Mouse (Mus musculus): Measurements from ENCODE around the gene Reln.

The Reln gene

DNA sequence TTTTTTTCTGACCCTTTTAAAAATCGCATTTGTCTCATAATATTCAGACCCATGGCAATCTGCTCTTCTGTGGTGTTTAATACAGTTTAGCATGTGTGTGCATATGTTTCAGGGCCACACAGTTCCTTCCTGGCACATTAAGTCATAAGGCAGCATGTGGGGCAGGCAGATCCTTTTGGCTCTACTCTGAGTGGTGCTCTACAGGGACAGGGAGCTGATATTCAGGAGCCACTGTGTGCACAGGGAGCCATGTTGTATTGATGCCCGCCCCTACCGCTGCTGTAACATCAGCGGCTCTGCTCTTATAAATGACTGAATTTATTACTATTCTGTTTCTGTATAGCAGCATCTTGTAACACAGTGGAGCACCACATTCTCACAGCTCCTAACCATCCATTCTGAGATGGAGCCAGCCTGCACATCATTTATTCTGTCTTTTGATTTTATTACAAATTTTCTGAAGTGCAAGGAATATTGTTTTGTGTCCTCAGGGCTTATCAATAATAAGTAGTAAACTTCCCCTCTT lies 410.3 kb downstream of the Reln start:
- DNase-seq (ENCODE audit: low spot score in 2 of 2) = no peak

DNA sequence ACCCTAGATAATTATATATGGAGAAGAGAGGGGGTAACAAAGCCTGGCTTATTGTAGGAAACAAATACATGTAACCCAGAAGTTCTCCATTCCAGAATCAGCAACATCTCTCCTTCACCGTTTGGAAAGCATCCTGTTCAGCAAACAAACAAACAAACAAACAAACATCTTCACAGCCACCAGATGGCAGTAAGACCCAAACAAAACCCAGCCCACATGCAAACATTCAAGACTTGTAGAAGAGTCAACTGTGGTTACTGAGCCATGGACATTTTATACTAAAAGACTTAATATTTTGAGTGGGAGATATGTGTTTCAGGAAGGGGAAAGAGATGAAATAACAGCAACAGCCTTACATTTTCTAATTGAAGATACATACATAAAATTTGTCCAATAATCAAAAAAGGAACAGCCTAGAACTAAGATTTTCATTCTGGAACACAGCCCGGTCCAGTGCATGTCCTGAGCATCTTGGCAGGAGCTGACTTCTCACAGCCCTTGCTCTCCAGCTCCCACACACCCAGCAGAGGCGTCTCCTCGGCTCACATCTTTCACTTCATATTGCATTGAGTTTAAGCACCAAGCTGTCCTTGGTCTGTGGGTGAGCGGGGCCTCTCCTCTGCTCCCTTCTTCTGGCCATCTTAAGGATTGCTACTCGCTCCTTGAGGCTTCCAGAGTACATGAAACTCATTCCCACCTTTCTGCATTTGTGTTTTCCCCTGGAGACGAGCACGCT lies 411.0 kb downstream of the Reln start:
- no peak for DNase-seq (ENCODE audit: low spot score in 2 of 2)

DNA sequence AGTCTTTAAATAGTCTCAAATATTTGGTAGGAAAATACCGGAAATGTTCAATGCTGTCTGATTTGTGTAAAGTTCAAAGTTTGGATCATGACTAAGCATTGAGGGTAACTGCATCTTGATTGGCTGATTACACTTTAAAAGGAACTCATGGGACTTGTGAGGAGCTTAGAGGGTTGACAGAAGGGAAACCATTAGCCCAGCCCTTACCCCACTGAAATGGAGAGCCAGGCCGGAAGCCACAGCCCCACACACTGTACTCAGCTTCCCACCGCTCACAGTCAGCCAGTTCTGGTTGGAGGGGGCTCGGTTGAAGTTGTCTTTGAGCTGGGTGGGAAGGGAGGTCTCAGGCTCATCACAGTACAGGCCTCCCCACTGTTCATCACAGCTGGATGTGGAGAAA lies 413.4 kb downstream of the Reln start:
- no peak for DNase-seq (ENCODE audit: low spot score in 2 of 2)

DNA sequence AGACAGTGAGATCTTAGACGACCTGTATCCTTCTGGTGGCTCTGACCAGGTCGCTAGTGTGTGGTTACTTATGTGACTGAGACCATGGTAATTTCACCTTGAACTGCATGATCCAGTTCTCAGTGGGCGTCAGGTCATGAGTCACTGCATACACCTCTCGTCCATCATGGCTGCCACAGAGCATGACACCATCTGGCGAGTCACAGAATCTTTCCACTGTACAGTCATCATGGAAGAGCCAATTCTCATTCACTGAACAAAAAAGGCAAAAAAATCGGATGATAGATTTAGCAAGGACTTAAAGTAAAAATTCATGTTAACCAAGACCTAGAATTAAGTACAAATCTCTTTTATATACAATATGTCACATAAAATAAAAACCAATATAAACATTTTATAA lies 424.2 kb downstream of the Reln start:
- DNase-seq (ENCODE audit: low spot score in 2 of 2) = no peak

DNA sequence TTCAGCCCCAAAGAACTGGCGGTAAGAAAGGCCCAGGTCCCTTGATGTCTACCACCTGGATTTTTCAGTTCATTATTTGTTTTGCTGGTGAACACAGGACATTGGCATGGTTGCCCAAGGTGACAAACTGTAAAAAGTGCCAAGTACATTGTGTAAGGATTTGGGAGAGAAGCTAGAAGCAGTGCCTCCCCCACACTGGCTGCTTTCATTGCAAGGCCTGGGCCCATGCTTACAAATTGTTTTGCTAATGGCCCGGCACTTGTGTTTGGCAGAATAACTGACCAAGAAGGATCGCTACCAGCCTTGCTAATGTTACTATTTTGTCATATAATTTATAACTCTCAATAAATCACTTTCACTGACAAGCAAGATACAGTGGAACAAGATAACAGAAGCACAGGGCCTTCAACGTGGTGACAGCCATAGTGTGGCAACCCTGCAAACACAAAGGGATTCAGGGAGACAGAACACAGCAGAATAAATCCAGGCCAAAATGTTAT lies 425.2 kb downstream of the Reln start:
- DNase-seq (ENCODE audit: low spot score in 2 of 2) = no peak

DNA sequence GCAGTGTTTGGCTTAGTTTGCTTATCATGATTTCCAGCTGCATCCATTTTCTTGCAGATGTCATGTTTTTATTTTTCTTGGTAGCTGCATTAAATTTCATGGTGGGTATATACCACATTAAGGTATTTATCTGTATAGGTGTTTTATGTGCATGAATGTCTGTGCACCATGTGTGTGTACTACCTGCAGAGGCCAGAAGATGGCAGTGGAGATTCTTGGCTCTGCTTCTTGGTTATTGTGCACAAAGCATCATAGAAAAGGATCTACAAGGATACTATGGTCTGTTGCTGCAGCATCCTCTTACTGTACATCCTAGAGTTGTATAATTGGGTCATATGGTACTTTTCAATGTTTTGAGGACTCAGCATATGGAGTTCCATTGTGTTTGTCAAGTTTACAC lies 428.5 kb downstream of the Reln start:
- no peak for DNase-seq (ENCODE audit: low spot score in 2 of 2)

DNA sequence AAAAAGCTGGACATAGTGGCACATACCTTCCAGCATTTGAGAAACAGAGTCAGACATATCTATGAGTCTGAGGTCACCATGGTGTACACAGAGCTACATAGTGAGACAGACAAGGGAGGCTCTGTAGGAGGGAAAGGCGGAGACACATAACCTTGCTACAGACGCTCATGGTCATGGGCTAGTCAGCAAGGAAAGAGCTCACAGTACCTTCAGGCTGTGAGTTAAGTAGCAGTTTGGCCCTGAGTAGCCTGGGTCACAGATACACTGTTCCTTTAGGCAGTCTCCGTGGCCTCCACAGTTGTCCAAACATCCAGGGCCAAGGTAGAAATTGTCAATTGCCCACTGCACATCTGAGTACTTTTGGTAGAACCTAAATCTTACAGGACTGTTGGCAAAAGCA lies 429.7 kb downstream of the Reln start:
- no peak for DNase-seq (ENCODE audit: low spot score in 2 of 2)

DNA sequence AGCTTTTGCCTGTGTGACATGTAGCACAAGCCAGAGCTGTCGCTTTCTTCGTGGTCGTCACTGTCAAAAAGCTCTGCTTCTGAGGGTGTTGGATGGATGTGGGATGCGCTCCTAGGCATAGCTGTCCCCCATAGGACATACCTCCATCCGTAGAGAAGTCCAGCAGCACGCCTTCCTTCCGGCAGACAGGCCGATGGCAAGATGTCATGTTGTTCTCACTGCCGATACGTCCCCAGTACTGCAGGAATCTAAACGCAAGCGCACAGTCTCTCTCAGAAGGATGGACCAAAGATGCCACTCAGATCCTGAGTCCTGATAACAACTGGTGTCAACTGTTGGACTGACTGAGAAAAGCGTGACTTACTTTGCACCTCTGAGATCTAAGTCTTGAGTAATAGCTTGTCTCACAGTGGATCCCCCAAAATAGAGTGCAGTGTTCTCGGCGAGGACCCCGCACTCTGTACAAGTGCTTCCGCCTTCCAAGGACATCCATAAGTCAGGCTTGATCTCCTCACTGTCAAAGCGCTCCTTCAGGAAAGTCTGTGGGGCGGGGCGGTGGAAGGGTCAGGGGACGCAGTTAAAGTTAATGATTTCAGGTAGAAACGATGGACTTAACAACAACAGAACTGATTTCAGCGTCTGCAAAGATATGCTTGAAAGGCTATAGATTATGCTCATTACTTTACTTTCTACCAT lies 431.5 kb downstream of the Reln start:
- no peak for DNase-seq (ENCODE audit: low spot score in 2 of 2)

DNA sequence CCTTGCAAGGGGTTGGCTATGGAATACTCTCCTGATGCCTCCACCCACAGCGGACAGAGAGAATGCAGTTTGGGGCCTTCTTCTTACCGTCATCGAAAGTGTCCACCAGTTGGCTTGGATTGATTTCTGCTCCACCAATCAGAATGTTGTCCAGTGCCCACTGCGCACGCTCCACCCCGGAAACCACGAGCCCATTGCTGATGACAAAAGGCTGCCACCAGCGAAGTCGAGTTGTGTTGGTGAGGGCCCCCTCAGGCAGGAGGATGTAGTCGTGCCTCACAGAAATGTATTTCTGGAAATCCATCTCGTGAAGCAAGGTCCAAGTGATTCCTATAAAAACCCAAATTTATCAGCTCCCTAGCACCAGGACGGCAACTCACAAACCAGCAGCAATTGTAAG lies 433.8 kb downstream of the Reln start:
- DNase-seq (ENCODE audit: low spot score in 2 of 2) = no peak

DNA sequence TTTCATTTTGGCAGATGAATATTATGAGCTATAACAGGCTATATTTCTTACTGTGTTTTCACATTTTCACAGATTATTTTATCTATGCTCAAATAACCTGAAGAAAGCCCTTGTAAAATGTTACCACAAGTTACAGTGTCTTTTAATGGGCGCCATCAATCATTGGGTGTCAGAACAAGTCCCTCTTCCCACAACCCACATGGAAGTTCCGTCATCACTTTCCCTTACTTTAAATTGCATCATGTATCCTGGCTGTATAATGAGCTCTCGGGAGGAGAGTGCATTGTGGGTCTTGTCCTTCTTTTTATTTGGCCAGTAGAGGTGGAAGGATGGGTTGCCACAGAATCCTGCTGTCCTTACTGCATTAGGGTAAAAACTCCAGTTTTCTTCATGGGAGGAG lies 434.8 kb downstream of the Reln start:
- no peak for DNase-seq (ENCODE audit: low spot score in 2 of 2)

DNA sequence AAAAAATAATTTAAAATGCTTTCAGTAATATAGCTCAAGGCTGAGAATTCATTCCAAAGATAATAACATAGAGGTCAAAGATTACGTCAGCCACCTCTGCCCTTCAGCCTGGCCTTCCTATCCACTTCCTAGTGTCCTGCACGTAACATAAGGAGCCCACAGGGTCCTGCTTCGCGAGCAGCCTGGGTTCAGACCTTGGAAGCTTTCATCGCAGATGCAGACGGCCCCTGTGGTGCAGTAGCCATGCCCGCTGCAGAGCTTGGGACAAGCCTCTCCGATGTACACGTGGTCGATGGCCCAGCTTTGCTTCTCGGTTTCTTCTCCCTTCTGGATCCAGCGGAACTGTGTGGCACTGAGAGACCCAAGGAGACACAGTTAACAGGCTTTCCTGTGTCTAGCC lies 443.1 kb downstream of the Reln start:
- DNase-seq (ENCODE audit: low spot score in 2 of 2) = no peak

DNA sequence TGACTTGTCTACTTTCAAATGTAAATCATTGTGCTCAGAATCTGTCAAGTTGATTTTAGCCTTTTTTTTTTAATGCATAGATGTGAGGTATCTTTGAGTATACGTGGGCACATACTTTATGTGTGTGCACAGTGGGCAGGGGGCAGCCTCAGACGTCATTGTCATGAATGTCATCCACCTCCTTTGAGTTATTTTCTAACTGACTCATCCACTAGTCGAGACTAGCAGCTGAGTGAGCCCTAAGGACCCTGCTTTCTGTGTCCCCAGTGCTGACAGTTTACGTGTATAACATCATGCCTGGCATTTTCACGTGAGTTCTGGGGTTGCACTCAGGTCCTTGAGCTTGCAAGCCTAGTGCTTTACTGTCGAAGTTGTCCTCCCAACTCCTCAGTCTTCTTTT lies 443.6 kb downstream of the Reln start:
- DNase-seq (ENCODE audit: low spot score in 2 of 2) = no peak

DNA sequence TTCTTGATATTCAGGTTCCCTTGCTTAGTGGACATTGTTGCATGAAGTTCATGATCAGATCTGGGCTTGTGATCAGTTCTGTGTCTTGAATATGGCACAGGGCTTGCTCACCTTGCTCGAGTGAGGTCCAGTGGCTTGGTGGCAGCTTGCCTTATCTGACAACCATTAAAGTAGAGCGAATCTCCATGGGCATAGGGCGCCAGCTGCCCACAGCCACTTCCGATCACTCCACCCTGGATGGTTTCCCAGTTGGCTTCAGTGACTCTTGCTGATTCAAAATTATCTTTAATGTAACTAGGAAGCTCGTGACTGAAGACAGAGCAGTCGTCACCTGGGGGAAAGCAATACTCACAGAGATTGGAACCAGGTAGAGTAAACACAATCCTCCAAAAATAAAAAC lies 445.6 kb downstream of the Reln start:
- no peak for DNase-seq (ENCODE audit: low spot score in 2 of 2)

DNA sequence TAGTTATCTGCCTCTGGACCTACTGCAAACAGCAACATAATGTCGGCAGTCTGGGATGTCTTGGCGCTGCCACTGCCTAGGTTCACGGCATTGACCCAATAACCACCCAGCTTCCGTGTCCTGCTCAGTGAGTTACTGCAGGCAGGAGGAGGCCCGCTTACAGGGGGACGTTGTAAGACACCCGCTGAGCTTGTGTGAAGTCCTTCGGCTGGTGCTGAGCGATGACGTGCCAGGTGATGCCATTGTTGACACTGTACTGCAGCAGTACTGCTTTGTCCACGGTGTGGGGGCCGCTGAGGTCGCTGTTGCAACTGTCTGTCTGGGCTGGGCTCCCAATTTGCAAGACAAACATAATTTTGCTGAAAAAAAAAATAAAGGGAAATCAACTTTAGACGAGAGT lies 447.9 kb downstream of the Reln start:
- DNase-seq (ENCODE audit: low spot score in 2 of 2) = no peak

DNA sequence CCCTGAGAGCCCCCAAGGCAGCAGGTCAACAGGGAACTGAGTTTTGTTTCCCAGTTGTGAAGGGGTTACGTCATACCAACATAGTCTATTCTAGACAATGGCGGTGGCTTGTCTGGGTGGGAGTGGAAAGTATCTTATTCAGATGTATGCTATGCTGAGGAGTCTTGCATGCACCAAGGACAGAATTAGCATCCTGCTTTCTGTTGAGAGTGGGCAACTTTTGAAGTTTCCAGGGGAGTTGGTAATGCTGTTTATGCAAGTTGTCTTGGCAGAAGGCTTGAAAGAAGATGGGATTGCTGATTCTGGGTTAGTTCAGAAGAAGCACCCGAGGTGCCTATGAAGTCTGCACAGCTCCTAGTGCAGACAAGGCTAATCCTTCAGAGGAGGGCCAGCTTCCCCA lies 450.3 kb downstream of the Reln start:
- DNase-seq (ENCODE audit: low spot score in 2 of 2) = no peak

DNA sequence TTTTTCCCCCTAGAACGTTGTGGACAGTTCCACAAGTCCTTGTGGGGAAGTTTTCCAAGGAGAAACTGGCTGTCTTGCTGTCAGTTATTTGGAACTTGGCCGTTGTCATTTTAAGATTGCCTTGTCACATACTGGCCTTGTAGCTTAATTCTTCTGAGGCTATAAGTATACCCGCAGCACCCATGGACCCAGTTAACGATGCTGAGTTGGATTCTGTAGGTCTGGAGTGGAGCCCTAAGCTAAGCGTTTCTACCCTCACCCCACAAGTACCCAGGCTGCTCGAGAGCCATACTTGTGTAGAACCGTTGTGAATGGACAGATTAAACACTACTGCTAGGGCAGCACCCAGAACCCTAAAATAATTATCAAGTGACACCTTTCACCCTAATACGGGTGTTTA lies 477.8 kb downstream of the Reln start:
- DNase-seq (ENCODE audit: low spot score in 2 of 2) = no peak

DNA sequence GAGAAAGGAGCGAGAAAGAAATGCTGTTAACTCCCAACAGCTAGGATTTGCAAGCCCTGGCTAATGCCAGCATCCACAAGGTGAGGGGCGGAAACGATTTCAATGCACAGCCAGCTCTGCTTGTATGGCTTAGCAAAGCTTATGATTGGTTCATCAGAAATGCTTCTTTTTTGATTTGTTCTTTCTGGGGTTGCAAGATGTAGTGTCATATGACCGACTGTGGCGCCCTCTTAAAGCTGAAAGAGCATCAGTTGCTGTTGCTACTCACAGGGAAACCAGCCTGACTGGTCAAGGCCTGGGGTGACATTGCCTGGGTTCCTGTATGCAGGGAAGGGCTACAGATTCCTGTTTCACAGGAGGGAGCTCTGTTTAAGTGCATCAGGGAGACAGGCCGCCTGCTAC lies 478.2 kb downstream of the Reln start:
- no peak for DNase-seq (ENCODE audit: low spot score in 2 of 2)

DNA sequence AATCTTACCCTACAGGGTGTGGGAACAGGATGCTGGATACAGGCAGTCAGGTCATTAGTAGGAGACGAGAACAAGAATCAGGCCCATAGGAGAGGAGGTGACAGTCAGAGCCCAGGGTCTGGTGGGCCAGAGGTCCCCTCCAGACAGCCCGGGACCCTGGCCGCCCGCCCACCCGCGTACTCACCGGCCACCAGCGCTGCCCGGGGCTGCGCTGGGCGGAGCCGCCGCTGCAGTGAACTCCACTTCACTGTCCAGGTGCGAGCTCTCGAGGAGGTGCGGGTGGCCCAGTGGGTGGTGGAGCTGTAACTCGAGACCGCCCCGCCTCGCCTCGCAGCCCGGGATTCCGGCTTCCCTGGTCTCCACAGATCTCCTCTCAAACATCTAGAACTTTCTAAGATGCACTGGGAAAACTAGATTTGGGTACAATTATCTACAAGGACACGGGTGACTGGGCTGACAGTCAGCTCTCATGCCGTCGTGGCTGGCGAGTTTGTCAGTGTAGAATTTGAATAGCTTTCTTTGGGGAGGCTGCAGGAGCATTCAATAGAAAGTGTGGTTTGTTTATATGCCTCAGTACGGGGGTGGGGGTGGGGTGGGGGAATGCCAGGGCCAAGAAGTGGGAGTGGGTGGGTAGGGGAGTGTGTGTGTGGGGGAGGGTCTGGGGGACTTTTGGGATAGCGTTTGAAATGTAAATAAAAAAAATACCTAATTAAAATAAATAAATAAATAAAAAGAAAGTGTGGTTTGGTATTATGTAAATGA lies 479.0 kb downstream of the Reln start, which contains the start of gene Slc26a5:
Slc26a5 (minus strand) TSS at position 259 of the 762 bp plus-strand sequence.
- no peak for DNase-seq (ENCODE audit: low spot score in 2 of 2)

DNA sequence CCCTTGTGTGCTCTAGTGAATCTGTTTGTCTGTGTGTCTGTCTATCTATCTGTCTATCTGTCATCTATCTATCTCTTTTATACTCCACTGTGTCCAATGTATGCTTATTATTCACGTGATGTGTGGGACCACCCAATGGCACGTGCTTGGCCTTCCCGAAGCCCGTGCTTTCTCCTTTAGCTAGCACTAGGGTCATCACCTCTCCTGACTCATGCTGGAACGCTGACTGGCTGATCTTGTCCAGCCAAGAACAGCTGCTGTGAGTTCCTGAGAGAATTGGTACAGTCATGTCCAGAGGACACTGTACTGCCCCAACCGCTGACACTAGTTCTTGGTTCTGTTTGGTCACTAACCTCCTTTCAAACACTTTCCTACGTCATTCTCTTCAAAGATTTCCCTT lies 485.8 kb downstream of the Reln start:
- no peak for DNase-seq (ENCODE audit: low spot score in 2 of 2)

DNA sequence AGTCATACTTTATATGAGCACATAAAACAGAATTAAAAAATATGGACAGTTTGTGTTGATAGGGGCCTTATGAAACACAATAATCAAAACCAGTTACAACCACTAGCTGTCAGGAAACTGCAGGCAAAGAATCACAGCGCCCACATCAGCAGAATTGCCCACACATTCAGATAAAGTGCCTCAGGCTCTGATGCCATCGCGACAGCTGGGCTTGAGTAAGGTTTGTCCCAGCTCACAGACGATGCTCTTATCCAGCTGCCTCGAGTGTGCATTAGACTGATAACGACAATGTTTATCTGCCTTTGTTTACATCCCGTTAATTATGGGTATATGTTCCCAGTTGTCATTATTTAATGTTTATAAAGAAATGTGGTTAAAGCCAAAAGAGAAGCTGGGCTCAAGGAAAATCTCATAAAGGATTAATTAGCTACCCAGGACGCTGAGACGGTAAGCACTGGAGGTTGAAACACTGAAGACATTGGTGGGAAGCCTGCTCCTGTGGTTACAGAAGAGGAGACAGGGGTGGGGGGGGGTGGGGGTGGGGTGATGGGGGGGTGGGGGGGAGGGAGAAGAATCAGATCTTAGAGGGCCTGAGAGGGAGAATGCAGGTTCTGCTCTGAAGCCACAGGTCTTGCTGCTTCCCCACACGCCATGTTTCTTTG lies 492.7 kb downstream of the Reln start:
- DNase-seq (ENCODE audit: low spot score in 2 of 2) = no peak

DNA sequence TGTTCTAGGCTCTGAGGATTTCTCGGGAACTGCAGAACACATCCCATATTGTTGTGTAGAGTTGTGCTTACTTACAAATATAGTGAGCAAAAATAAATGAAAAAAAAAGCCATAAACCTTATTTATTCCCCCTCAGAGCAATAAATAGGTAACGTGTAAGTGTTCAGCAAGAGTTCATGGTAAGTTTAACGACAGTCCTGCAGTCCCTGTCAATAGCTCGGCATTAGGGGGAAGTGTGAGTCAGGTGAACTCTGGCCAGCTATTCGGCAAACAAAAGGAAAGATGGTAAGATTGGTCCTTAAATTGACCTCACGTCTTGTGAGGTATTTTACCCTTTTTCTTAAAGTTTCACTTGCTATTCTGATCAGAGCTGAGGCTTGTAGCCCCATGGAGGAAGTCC lies 497.1 kb downstream of the Reln start:
- no peak for DNase-seq (ENCODE audit: low spot score in 2 of 2)

Data from spleen, postnatal 10 days (tissue).